Comparison of ENCODE assay signal across 8 mouse cellular contexts in genomic region chr12:110992128-110992553, GRCm38 (mm10). TPM values are rescaled to one million over a fixed set of nuclear protein-coding genes. Genes with fewer than 3 reads are reported as not detected.
DNase-seq lines count a peak whose midpoint lies in the region; ATAC-seq and TF ChIP-seq lines count a peak whose summit lies in the region.

No protein-coding gene starts in this region.

- H3K9ac ChIP-seq in forebrain, embryonic 15.5 days (replicated peaks), result peak overlapping the region; percentile 55
- peak overlapping the region; percentile 28; the same call in 1 of the 2 replicates for H3K9ac ChIP-seq in neural tube, embryonic 14.5 days (replicated peaks; ENCODE audit: low read depth, low read length)

- peak; percentile 99 for TF ChIP-seq CTCF in G1E (IDR thresholded peaks at IDR 0.05; ENCODE audit: low read depth, low read length)
- TF ChIP-seq CTCF in testis, adult 2 months (IDR thresholded peaks at IDR 0.05; ENCODE audit: control insufficient read depth, insufficient read depth, insufficient replicate concordance, low read depth, low read length), result peak; percentile 99

- peaks cover 54% of the 10 kb centered on the region for H3K4me1 ChIP-seq in G1E (ENCODE audit: insufficient read depth, low read depth, low read length)
- peaks cover 13% of the 10 kb centered on the region for H3K4me1 ChIP-seq in forebrain, embryonic 15.5 days
- no peaks in the 10 kb centered on the region for H3K4me1 ChIP-seq in neural tube, embryonic 14.5 days (ENCODE audit: control insufficient read depth, insufficient read depth, low read length)
- peaks cover 14% of the 10 kb centered on the region for H3K4me1 ChIP-seq in testis, adult 2 months (ENCODE audit: control insufficient read depth, insufficient read depth, low read length)

- peak; percentile 77 for ATAC-seq in G1E (ENCODE audit: extremely low read depth, insufficient number of reproducible peaks, low FRiP score, poor library complexity, severe bottlenecking)
- peak; percentile 88 for ATAC-seq in forebrain, embryonic 15.5 days (replicated peaks)
- ATAC-seq in neural tube, embryonic 14.5 days (ENCODE audit: low read depth), result peak; percentile 85

- peak overlapping the region; percentile 72 for H3K4me3 ChIP-seq in G1E (ENCODE audit: low read depth, low read length)
- H3K4me3 ChIP-seq in forebrain, embryonic 15.5 days, result peak overlapping the region; percentile 51
- H3K4me3 ChIP-seq in neural tube, embryonic 14.5 days (ENCODE audit: low read depth, low read length), result peak overlapping the region; percentile 38
- peak overlapping the region; percentile 84 for H3K4me3 ChIP-seq in testis, adult 2 months (ENCODE audit: control insufficient read depth, low read depth, low read length)

- H3K27ac ChIP-seq in forebrain, embryonic 15.5 days (replicated peaks), result peak overlapping the region; percentile 56; the same call in 1 of the 2 replicates
- H3K27ac ChIP-seq in neural tube, embryonic 14.5 days (ENCODE audit: low read depth, low read length), result no peak overlapping the region
- peak overlapping the region; percentile 32 for H3K27ac ChIP-seq in testis, adult 2 months (ENCODE audit: control insufficient read depth, insufficient read depth, low read depth, low read length)

- H3K4me2 ChIP-seq in forebrain, embryonic 15.5 days (replicated peaks), result peak overlapping the region; percentile 64
- H3K4me2 ChIP-seq in neural tube, embryonic 14.5 days (ENCODE audit: low read depth, low read length), result peak overlapping the region; percentile 53

- intact Hi-C loops in heart, postnatal 25 days (cut with DNase I), result loop anchor here (1.0 to 5.0 kb wide), 2 partner anchors 56 to 145 kb away; no protein-coding TSS in a partner anchor

- no peaks in the 10 kb centered on the region for H3K36me3 ChIP-seq in G1E (replicated peaks)
- no peaks in the 10 kb centered on the region for H3K36me3 ChIP-seq in forebrain, embryonic 15.5 days
- H3K36me3 ChIP-seq in neural tube, embryonic 14.5 days (ENCODE audit: control insufficient read depth, insufficient read depth, low read length), result no peaks in the 10 kb centered on the region
- no peaks in the 10 kb centered on the region for H3K36me3 ChIP-seq in testis, adult 2 months (ENCODE audit: control insufficient read depth, insufficient read depth, low read length)

- TF ChIP-seq POLR2A in testis, adult 2 months (IDR thresholded peaks at IDR 0.05; ENCODE audit: control insufficient read depth, low read depth, low read length), result 0 out of 2 replicates have a peak, but pooled peaks have one; percentile 33

- DNase-seq in G1E (ENCODE audit: low spot score), result peak; percentile 94
- DNase-seq in cerebellum, adult 11-12 months, result peak; percentile 89
- DNase-seq in heart, postnatal 25 days (ENCODE audit: low spot score), result peak; percentile 78
- peak; percentile 72 to 95 for DNase-seq in layer of hippocampus, adult 18-20 months (ENCODE audit: low spot score in 2 of 2)
- DNase-seq in lung, adult 18-20 months, result peak; percentile 89 to 91

- H3K27me3 ChIP-seq in G1E (ENCODE audit: insufficient read depth, low read length), result peaks cover 4% of the 10 kb centered on the region; the same call in 1 of the 2 replicates
- no peaks in the 10 kb centered on the region for H3K27me3 ChIP-seq in forebrain, embryonic 15.5 days
- no peaks in the 10 kb centered on the region for H3K27me3 ChIP-seq in neural tube, embryonic 14.5 days (ENCODE audit: control insufficient read depth, insufficient read depth, low read length)
- H3K27me3 ChIP-seq in testis, adult 2 months (ENCODE audit: control insufficient read depth, insufficient read depth, low read length), result no peaks in the 10 kb centered on the region; the same call in 1 of the 2 replicates

- 0% methylated on average over 24 of the region's 24 CpGs for WGBS in forebrain, embryonic 15.5 days
- under 1% methylated on average over 24 of the region's 24 CpGs for WGBS in neural tube, embryonic 14.5 days

- no peaks in the 10 kb centered on the region for H3K9me3 ChIP-seq in G1E (replicated peaks)
- H3K9me3 ChIP-seq in forebrain, embryonic 15.5 days, result no peaks in the 10 kb centered on the region
- no peaks in the 10 kb centered on the region for H3K9me3 ChIP-seq in neural tube, embryonic 14.5 days (ENCODE audit: control insufficient read depth, low read length)

RNA-seq across cellular contexts. Expression of gene Ankrd9, which starts 13.3 kb away (rescaled TPM):
- total RNA-seq in G1E (2014; fragmentation: Nextera tagmentation) (2.6 and 3.5 TPM in 2 replicates), G1E (2017) (7.5 and 16.0 TPM in 2 replicates)
- 16.5 and 19.3 TPM in 2 replicates for polyA plus RNA-seq in G1E (2012)
- polyA plus RNA-seq in forebrain, embryonic 15.5 days (2015; fragmentation: Nextera tagmentation; extraction: Ambion mirVana), result 5.0 and 6.5 TPM in 2 replicates
- total RNA-seq in heart, postnatal 25 days (2021), result 10 to 100 TPM; 66.8 to 71.8 TPM
- total RNA-seq in layer of hippocampus, adult 18-20 months (2021), result 10 to 100 TPM; 11.2 to 12.7 TPM
- polyA plus RNA-seq in neural tube, embryonic 14.5 days (2014; fragmentation: Nextera tagmentation; extraction: Ambion mirVana), result 8.5 and 10.8 TPM in 2 replicates
- 157 and 171 TPM in 2 replicates for polyA plus RNA-seq in testis, adult 2 months (2012; rRNA removed)

RNA-seq across cellular contexts. Expression of gene Rcor1, which starts 47.0 kb away (rescaled TPM):
- 304 and 341 TPM in 2 replicates for total RNA-seq in G1E (2014; fragmentation: Nextera tagmentation)
- total RNA-seq in G1E (2017), result 104 and 125 TPM in 2 replicates
- polyA plus RNA-seq in G1E (2012), result 84.4 and 93.1 TPM in 2 replicates
- polyA plus RNA-seq in forebrain, embryonic 15.5 days (2015; fragmentation: Nextera tagmentation; extraction: Ambion mirVana), result 8.1 and 8.4 TPM in 2 replicates
- 10 to 100 TPM; 14.8 to 17.4 TPM for total RNA-seq in heart, postnatal 25 days (2021)
- 10 to 100 TPM; 16.9 to 17.2 TPM for total RNA-seq in layer of hippocampus, adult 18-20 months (2021)
- 7.4 and 9.1 TPM in 2 replicates for polyA plus RNA-seq in neural tube, embryonic 14.5 days (2014; fragmentation: Nextera tagmentation; extraction: Ambion mirVana)
- 11.9 and 14.4 TPM in 2 replicates for polyA plus RNA-seq in testis, adult 2 months (2012; rRNA removed)
